Mouse (Mus musculus) forebrain, embryonic 13.5 days (tissue): ENCODE results near the gene Dcbld2. TPM values are rescaled to one million over a fixed set of nuclear protein-coding genes. Genes with fewer than 3 reads are reported as not detected.

ENCODE experiments used
- ATAC-seq: fragments of 200-750 bp; cut with Nextera tagmentation; 2 replicates; pipeline ENCODE4 v1.8.0; 2017
- H3K27ac ChIP-seq: fragments of 300-500 bp; sonication (generic); 2 replicates; pipeline ENCODE4 v1.5.1; 2015; ENCODE audit warnings: inconsistent platforms, mild to moderate bottlenecking, moderate library complexity
- H3K27me3 ChIP-seq: fragments of 300-500 bp; sonication (generic); 2 replicates; pipeline ENCODE4 v1.6.1; 2015; ENCODE audit warnings: mild to moderate bottlenecking, inconsistent platforms
- H3K36me3 ChIP-seq: fragments of 300-500 bp; sonication (generic); 2 replicates; pipeline ENCODE4 v1.6.1; 2015; ENCODE audit warnings: mild to moderate bottlenecking, inconsistent platforms; ENCODE audit not compliant: poor library complexity, severe bottlenecking
- H3K4me1 ChIP-seq: fragments of 300-500 bp; sonication (generic); 2 replicates; pipeline ENCODE4 v1.6.1; 2015; ENCODE audit warnings: inconsistent platforms
- H3K4me2 ChIP-seq: fragments of 300-500 bp; sonication (generic); 2 replicates; pipeline ENCODE4 v1.6.1; 2015; ENCODE audit warnings: inconsistent platforms, mild to moderate bottlenecking, moderate library complexity
- H3K4me3 ChIP-seq: fragments of 300-500 bp; sonication (generic); 2 replicates; pipeline ENCODE4 v1.5.1; 2015; ENCODE audit warnings: mild to moderate bottlenecking, inconsistent platforms
- H3K9ac ChIP-seq: fragments of 300-500 bp; sonication (generic); 2 replicates; pipeline ENCODE4 v1.6.1; 2015; ENCODE audit warnings: mild to moderate bottlenecking, inconsistent platforms
- H3K9me3 ChIP-seq: fragments of 300-500 bp; sonication (generic); replicated peaks from 2 replicates; pipeline ENCODE4 v1.6.1; 2016; ENCODE audit warnings: inconsistent platforms
- WGBS: fragments of 180-500 bp; shearing (Covaris S2); methylation state at CpG from one replicate; pipeline ENCODE4 v1.1.7; 2015; 5-methylcytosine and 5-hydroxymethylcytosine counted together
- polyA plus RNA-seq: library from polyadenylated mRNA; unstranded; fragments of >200 nt; fragmentation: Nextera tagmentation; extraction: Ambion mirVana; gene quantifications from 2 replicates; pipeline ENCODE4 v1.2.1, GENCODE M21; 2015

The Dcbld2 gene
- polyA plus RNA-seq, 1 experiment from 2014 or later = 5.4 TPM

DNA sequence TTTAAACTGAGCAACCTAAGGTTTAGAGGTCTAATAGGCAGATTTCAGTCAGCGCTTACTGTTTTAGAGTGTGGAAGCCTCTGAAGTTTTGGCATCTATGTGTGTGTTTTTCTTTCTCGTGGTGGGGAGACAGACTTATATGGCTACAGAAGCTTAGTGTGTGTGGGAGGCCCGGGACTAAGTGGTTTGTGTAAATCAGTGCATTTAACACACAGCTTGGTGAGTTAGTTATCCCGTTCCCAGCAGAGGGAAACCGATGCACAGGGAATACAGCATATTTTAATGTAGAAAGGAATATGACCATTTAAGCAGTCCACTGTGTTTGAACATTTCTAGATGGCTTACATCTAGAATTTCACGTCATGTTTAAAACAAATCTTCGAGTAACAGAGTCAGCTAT, 1.6 kb downstream of the Dcbld2 start:
- no peak for ATAC-seq
- H3K9ac ChIP-seq = peak overlapping the region; percentile 86
- no peaks in the 10 kb centered on the region for H3K27me3 ChIP-seq
- H3K4me2 ChIP-seq = peak overlapping the region; percentile 78
- peak overlapping the region; percentile 92 for H3K4me3 ChIP-seq
- no peaks in the 10 kb centered on the region for H3K9me3 ChIP-seq
- H3K27ac ChIP-seq = no peak overlapping the region
- WGBS = 46% methylated on average over 7 of the region's 7 CpGs
- H3K36me3 ChIP-seq = no peaks in the 10 kb centered on the region
- H3K4me1 ChIP-seq = peaks cover 22% of the 10 kb centered on the region

DNA sequence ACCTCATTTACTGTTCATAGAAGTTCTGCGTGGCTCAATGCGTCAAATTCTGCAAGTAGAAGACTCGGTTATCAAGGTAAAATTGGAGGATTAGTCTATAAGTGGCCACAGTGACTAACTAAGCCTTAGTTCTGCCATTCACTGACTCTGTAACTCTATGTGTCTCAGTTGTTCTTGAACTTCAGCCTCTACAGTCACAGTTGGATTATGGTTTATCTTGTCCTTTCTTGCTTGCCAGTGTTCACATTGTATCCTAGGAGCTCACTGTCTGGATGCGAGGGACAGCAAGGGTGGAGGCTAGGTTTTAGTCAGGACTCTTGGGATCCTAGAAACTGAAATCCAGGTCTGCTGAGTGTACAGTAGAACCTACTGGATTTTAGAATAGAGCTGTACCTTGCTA, 6.6 kb downstream of the Dcbld2 start:
- no peaks in the 10 kb centered on the region for H3K9me3 ChIP-seq
- H3K27me3 ChIP-seq = no peaks in the 10 kb centered on the region
- ATAC-seq = no peak
- H3K4me3 ChIP-seq = no peak overlapping the region
- no peak overlapping the region for H3K4me2 ChIP-seq
- H3K36me3 ChIP-seq = no peaks in the 10 kb centered on the region; the same call in 1 of the 2 replicates
- peaks cover 15% of the 10 kb centered on the region for H3K4me1 ChIP-seq
- H3K27ac ChIP-seq = no peak overlapping the region
- WGBS = 92% methylated on average over 4 of the region's 4 CpGs
- H3K9ac ChIP-seq = no peak overlapping the region

DNA sequence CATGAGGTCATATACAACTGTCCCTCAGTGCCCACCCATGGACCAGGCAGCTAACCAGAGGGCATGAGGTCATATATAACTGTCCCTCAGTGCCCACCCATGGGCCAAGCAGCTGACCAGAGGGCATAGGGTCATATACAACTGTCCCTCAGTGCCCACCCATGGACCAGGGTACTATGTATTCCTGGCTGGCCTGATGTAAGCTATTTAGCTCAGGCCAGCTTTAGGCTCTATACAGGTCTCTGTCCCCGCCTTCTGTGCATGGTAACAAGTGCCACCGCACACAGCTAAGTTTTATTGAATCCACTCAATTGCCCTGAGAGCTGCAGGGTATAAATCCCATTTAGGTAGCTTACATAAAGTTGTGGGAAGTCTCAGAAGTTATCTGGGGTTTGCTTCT, 7.3 kb downstream of the Dcbld2 start:
- Histone ChIP-seq H3K36me3 (no peaks in the 10 kb centered on the region; the same call in 1 of the 2 replicates), H3K4me2 (no peak overlapping the region), H3K9me3 (no peaks in the 10 kb centered on the region), H3K27ac (no peak overlapping the region), H3K4me1 (peaks cover 13% of the 10 kb centered on the region; the same call in 1 of the 2 replicates), H3K4me3 (no peak overlapping the region), H3K27me3 (no peaks in the 10 kb centered on the region), H3K9ac (no peak overlapping the region)
- WGBS = 92% methylated on average over 2 of the region's 2 CpGs
- 0 out of 2 replicates have a peak, but pooled peaks have one; percentile 48 for ATAC-seq

DNA sequence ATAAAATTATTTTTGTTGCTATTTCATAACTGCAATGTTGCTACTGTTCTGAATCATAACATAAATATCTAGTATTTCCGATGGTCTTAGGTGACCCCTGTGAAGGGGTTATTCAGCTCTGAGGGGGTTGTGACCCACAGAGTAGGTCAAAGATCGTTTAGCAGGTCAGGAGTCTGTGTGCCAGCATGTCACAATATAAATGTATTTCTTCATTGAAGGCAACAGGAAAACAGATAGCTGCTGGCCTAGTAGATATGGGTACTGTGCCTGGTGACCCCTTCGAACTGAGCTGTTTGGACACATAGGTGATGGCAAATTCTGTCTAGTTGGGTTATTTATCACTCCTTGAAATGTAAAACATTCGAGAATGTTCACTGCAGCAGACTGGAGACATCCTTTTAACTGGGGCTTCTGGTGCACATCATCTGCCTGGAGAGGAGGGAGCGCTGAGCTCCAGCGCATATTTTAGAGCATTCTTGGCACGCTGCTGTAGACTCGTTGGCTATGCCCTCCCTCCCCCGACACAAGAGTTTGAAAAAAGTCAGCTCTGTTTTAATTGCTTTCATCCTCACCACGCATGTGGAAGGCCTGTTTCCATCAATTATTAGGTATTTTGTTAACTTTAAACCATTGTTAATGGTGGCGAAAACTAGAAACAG, 13.6 kb downstream of the Dcbld2 start:
- 56% methylated on average over 11 of the region's 11 CpGs for WGBS
- no peaks in the 10 kb centered on the region for H3K9me3 ChIP-seq
- H3K4me3 ChIP-seq = no peak overlapping the region
- H3K27ac ChIP-seq = no peak overlapping the region
- H3K4me1 ChIP-seq = peaks cover 5% of the 10 kb centered on the region
- no peaks in the 10 kb centered on the region for H3K27me3 ChIP-seq
- H3K36me3 ChIP-seq = no peaks in the 10 kb centered on the region; the same call in 1 of the 2 replicates
- ATAC-seq = peak; percentile 41; the same call in 1 of the 2 replicates
- H3K4me2 ChIP-seq = no peak overlapping the region
- H3K9ac ChIP-seq = no peak overlapping the region

DNA sequence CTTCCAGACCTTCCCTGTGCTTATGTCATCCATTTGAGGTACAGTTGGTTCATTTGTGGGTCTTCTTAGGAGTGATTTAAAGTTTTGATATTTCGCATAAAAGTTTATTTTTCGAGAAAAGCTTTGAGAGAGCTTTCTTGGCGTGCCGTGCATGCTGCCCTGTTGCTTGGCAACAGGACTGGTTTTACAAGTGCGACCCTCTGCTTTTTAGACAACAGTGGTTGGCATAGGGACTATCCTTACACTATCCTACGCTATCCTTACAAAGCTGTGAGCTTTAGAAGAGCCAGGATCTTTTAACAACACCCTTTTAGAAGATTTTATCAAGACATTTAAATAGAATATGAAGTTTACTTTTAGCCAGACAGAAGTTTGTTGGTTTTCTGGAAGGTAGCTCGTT, 22.0 kb downstream of the Dcbld2 start:
- Histone ChIP-seq H3K9me3 (no peaks in the 10 kb centered on the region), H3K9ac (no peak overlapping the region), H3K27me3 (no peaks in the 10 kb centered on the region), H3K4me3 (no peak overlapping the region), H3K36me3 (peaks cover 4% of the 10 kb centered on the region), H3K4me2 (no peak overlapping the region), H3K4me1 (no peaks in the 10 kb centered on the region), H3K27ac (no peak overlapping the region)
- WGBS = 79% methylated on average over 7 of the region's 7 CpGs
- ATAC-seq = no peak

DNA sequence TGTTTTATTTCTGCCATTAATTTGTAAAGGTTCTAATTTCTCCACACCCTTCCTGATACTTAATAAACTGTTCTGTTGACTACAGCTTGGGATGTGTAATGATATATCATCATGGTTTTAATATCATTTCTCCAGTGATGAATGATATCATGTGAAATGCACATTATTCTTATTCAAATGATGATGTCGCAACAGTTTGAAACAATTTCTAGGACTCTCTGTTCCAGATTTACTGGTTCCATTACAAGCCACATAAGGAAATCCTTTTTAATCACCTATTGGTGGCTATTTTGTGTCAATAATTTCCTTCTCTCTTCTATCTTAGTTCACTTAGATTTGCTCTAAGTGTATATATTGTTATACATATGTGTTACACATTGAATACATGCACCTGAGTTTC, 24.1 kb downstream of the Dcbld2 start:
- no peaks in the 10 kb centered on the region for H3K9me3 ChIP-seq
- H3K27me3 ChIP-seq = no peaks in the 10 kb centered on the region
- no peak overlapping the region for H3K9ac ChIP-seq
- no peak for ATAC-seq
- H3K4me2 ChIP-seq = no peak overlapping the region
- no peak overlapping the region for H3K27ac ChIP-seq
- no peaks in the 10 kb centered on the region for H3K4me1 ChIP-seq
- WGBS = 98% methylated on average over 1 of the region's 1 CpGs
- no peak overlapping the region for H3K4me3 ChIP-seq
- peaks cover 14% of the 10 kb centered on the region for H3K36me3 ChIP-seq

DNA sequence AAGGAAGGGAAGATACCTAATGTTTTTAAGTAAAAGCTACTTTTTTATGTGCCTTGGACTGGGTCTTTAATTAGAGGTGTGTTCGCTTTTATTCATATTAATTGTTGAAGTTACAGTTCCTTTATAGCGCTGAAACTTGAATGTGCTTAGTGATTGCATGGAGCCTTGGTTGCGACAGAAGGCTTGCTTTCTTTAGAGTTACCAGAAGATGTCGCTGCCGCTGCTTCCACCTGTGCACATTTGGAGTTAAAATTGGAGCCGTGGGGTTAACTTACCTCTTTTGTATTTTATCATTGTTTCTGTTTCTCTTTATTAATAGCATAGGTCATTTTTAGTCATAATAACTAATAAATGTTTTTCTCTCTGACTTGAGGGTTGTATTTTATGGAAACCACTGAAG, 36.5 kb downstream of the Dcbld2 start:
- no peak overlapping the region for H3K9ac ChIP-seq
- 0 out of 2 replicates have a peak, but pooled peaks cover 2% of the 10 kb centered on the region for H3K36me3 ChIP-seq
- H3K4me2 ChIP-seq = no peak overlapping the region
- H3K4me1 ChIP-seq = no peaks in the 10 kb centered on the region
- no peak overlapping the region for H3K27ac ChIP-seq
- no peaks in the 10 kb centered on the region for H3K27me3 ChIP-seq
- H3K4me3 ChIP-seq = no peak overlapping the region
- ATAC-seq = no peak
- WGBS = 71% methylated on average over 6 of the region's 6 CpGs
- H3K9me3 ChIP-seq = no peaks in the 10 kb centered on the region

DNA sequence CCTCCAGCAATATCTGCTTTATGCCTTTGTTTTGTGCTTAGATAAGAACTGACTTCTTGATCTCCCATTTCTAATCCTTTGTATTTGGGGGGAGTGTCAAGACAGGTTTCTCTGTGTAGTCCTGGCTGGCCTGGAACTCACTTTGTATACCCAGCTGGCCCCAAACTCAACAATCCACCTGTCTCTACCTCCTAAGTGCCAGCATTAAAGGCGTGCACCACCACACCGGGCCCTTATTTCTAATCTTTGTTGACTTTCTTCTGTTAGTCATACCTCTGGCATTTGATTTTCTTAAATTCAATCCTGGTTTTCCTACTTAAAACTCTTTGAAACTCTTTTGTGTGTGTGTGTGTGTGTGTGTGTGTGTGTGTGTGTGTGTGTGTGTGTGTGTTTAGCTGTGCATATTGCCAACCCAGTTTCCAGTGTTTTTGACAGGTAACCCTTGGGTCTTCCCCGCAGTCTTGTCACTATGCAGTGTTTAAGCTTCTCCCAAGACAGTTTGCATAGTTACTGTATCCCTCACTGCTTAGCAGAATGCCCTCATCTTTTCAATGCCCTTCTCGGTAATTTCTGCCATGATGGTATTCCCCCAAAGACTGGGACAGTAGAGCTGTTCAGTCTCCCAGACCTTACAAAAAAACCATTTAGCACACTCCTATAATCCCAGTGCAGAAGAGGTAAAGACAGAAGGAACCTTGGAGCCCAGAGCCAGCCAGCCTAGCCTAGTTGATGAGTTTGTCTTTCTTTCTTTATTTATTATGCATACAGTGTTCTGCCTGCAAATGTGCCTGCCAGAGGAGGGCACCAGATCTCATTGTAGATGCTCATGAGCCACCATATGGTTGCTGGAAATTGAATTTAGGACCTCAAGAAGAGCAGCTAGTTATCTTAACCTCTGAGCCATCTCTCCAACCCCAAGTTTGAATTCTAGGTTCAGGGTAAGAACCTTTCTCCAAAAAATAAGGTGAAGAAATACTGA, 38.3 kb downstream of the Dcbld2 start:
- no peak overlapping the region for H3K27ac ChIP-seq
- no peaks in the 10 kb centered on the region for H3K4me1 ChIP-seq
- no peak overlapping the region for H3K9ac ChIP-seq
- H3K9me3 ChIP-seq = no peaks in the 10 kb centered on the region
- no peaks in the 10 kb centered on the region for H3K27me3 ChIP-seq
- 95% methylated on average over 4 of the region's 4 CpGs for WGBS
- ATAC-seq = no peak
- H3K36me3 ChIP-seq = peaks cover 17% of the 10 kb centered on the region; the same call in 1 of the 2 replicates
- no peak overlapping the region for H3K4me3 ChIP-seq
- H3K4me2 ChIP-seq = no peak overlapping the region

DNA sequence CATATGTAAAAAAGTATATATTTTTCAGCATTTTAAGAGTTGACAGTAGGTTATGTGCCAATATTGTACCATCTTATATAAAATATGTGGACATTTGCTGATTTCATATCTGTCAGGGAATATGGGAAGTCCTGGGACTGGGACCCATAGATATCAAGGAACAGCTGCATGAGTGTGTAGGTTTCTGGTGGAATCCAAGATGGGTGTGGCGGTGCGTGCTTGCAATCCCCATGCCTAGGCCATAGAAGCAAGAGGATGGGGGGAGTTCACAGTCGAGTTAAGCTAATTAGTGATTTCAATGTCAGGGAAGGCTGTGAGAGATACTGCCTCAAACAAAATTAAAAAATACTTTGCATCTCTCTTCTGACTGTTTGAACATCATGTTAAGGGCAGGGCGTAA, 40.8 kb downstream of the Dcbld2 start:
- 84% methylated on average over 4 of the region's 4 CpGs for WGBS
- Histone ChIP-seq H3K36me3 (peaks cover 26% of the 10 kb centered on the region; the same call in 1 of the 2 replicates), H3K9ac (no peak overlapping the region), H3K4me3 (no peak overlapping the region), H3K27me3 (no peaks in the 10 kb centered on the region), H3K9me3 (no peaks in the 10 kb centered on the region), H3K4me2 (no peak overlapping the region), H3K27ac (no peak overlapping the region), H3K4me1 (no peaks in the 10 kb centered on the region)
- no peak for ATAC-seq

DNA sequence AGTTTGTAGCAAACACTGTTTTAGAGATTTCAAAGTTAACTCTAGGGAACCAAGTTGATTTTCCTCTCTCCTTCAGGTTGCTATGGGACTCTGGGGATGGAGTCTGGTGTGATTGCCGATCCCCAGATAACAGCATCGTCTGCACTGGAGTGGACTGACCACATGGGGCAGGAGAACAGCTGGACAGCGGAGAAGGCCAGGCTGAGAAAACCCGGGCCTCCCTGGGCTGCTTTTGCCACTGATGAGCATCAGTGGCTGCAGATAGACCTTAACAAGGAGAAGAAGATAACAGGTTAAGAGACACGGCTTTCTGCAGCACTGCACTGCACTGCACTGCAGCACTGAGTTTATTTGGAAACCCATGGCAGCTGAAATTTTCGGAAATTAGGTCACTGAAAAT, 42.4 kb downstream of the Dcbld2 start:
- no peak for ATAC-seq
- Histone ChIP-seq H3K36me3 (peaks cover 26% of the 10 kb centered on the region; the same call in 1 of the 2 replicates), H3K27me3 (no peaks in the 10 kb centered on the region), H3K4me2 (no peak overlapping the region), H3K27ac (no peak overlapping the region), H3K9me3 (no peaks in the 10 kb centered on the region), H3K4me1 (no peaks in the 10 kb centered on the region), H3K9ac (no peak overlapping the region), H3K4me3 (no peak overlapping the region)
- 77% methylated on average over 6 of the region's 6 CpGs for WGBS

DNA sequence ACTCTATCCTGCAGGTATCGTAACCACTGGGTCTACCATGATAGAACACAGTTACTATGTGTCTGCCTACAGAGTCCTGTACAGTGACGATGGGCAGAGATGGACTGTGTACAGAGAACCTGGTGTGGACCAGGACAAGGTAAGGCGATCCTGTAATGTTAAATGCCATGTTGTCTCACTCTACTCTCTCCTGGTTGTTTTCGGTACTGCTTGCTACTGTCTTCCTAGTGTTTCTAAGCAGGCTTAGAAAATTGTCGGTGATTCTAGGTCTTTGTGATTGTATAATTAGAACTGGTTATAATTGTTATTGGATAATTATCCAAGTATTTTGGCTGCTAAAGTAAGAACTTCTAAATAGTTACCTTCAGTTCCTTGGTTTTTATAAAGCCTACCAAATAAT, 43.4 kb downstream of the Dcbld2 start:
- Histone ChIP-seq H3K4me3 (no peak overlapping the region), H3K36me3 (peaks cover 28% of the 10 kb centered on the region; the same call in 1 of the 2 replicates), H3K27me3 (no peaks in the 10 kb centered on the region), H3K27ac (no peak overlapping the region), H3K9me3 (no peaks in the 10 kb centered on the region), H3K9ac (no peak overlapping the region), H3K4me2 (no peak overlapping the region), H3K4me1 (no peaks in the 10 kb centered on the region)
- 89% methylated on average over 5 of the region's 5 CpGs for WGBS
- no peak for ATAC-seq

DNA sequence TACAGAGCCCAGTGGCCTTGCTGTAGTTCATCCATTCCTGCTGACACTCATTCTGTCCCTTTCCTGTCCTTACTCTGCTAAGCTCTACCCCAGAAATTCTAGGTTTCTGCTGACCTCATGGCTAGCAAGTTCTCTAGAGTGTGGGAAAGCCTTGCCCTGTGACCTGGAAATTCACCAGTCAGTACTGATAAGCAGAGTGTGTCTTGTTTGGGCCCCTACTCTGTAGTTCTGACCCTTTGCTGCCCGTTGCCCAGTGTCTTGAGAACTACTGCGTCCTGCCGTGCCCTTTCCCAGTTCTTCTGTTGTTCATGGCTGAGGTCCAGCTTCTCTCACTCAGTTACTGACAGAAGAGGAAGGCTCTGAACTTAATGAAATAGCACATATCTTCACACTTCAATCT, 44.9 kb downstream of the Dcbld2 start:
- no peak for ATAC-seq
- Histone ChIP-seq H3K4me1 (no peaks in the 10 kb centered on the region), H3K27ac (no peak overlapping the region), H3K9me3 (no peaks in the 10 kb centered on the region), H3K9ac (no peak overlapping the region), H3K4me3 (no peak overlapping the region), H3K36me3 (peaks cover 35% of the 10 kb centered on the region; the same call in 1 of the 2 replicates), H3K27me3 (no peaks in the 10 kb centered on the region), H3K4me2 (no peak overlapping the region)
- 85% methylated on average over 3 of the region's 3 CpGs for WGBS
